Comparison of ENCODE assay signal across 8 mouse cellular contexts in genomic region chr5:74067831-74068713, GRCm38 (mm10). TPM values are rescaled to one million over a fixed set of nuclear protein-coding genes. Genes with fewer than 3 reads are reported as not detected.
DNase-seq lines count a peak whose midpoint lies in the region; ATAC-seq and TF ChIP-seq lines count a peak whose summit lies in the region.

Gene Usp46 (minus strand): TSS chr5:74068431.

- under 1% methylated on average over 80 of the region's 89 CpGs for whole genome bisulfite sequencing in forebrain, embryonic 12.5 days
- WGBS in heart, postnatal 0 days = 2% methylated on average over 85 of the region's 89 CpGs
- whole genome bisulfite sequencing in lung, adult 2 months = under 1% methylated on average over 88 of the region's 89 CpGs
- WGBS in neural tube, embryonic 15.5 days = under 1% methylated on average over 64 of the region's 89 CpGs

- no peaks in the 10 kb centered on the region for H3K27me3 ChIP-seq in CH12.LX (replicated peaks)
- H3K27me3 ChIP-seq in forebrain, embryonic 12.5 days = no peaks in the 10 kb centered on the region
- H3K27me3 ChIP-seq in heart, postnatal 0 days (ENCODE audit: control insufficient read depth, insufficient read depth, low read length) = no peaks in the 10 kb centered on the region
- no peaks in the 10 kb centered on the region for H3K27me3 ChIP-seq in neural tube, embryonic 15.5 days (replicated peaks)

- H3K36me3 ChIP-seq in CH12.LX (replicated peaks in 1 of 2; ENCODE audit: control insufficient read depth in 1 of 2, insufficient read depth in 1 of 2, low read length in 1 of 2) = peaks cover 0 to 6% of the 10 kb centered on the region in 2 experiments
- H3K36me3 ChIP-seq in forebrain, embryonic 12.5 days (replicated peaks) = no peaks in the 10 kb centered on the region
- no peaks in the 10 kb centered on the region for H3K36me3 ChIP-seq in heart, postnatal 0 days (replicated peaks; ENCODE audit: control insufficient read depth, insufficient read depth, low read length)
- no peaks in the 10 kb centered on the region for H3K36me3 ChIP-seq in neural tube, embryonic 15.5 days

- no peak for TF ChIP-seq CTCF in CH12.LX (conservative IDR thresholded peaks at IDR 0.05 in 1 of 2, IDR thresholded peaks at IDR 0.05 in 1 of 2; ENCODE audit: low read depth in 2 of 2, low read length in 2 of 2)
- no peak for TF ChIP-seq CTCF in heart, postnatal 0 days (IDR thresholded peaks at IDR 0.05; ENCODE audit: low read depth)
- no peak for TF ChIP-seq CTCF in lung, adult 2 months (IDR thresholded peaks at IDR 0.05; ENCODE audit: insufficient read depth, low read length)

- peak within 1 kb of the TSS; percentile 43 for H3K27ac ChIP-seq in CH12.LX (ENCODE audit: insufficient read depth, low read depth)
- peak within 1 kb of the TSS; percentile 87 for H3K27ac ChIP-seq in forebrain, embryonic 12.5 days
- peak within 1 kb of the TSS; percentile 97 for H3K27ac ChIP-seq in heart, postnatal 0 days (ENCODE audit: low read depth)
- H3K27ac ChIP-seq in neural tube, embryonic 15.5 days (replicated peaks) = peak within 1 kb of the TSS; percentile 88

- peak; percentile 58 for DNase-seq in CH12.LX (ENCODE audit: extremely low read depth)
- DNase-seq in c-Kit-positive CD71-positive TER-119-positive erythroid progenitor cells, embryonic 14.5 days (ENCODE audit: low spot score) = peak; percentile 70
- DNase-seq in heart, postnatal 0 days (ENCODE audit: low spot score) = peak; percentile 79
- DNase-seq in kidney, postnatal 36 days = peak; percentile 90 to 96
- peak; percentile 88 for DNase-seq in lung, adult 2 months
- peak; percentile 94 for DNase-seq in testis, postnatal 10 days (ENCODE audit: low spot score)

- TF ChIP-seq EP300 in CH12.LX (IDR thresholded peaks at IDR 0.05; ENCODE audit: low read length) = no peak
- 0 out of 2 replicates have a peak, but pooled peaks have one; percentile 18 for TF ChIP-seq EP300 in heart, postnatal 0 days (IDR thresholded peaks at IDR 0.05; ENCODE audit: low read depth)

- H3K4me3 ChIP-seq in CH12.LX (replicated peaks in 1 of 3; ENCODE audit: low read depth in 2 of 3, low read length in 2 of 3, poor library complexity in 1 of 3) = peak within 1 kb of the TSS; percentile 61 to 80 (median 76)
- H3K4me3 ChIP-seq in forebrain, embryonic 12.5 days (replicated peaks) = peak within 1 kb of the TSS; percentile 85
- H3K4me3 ChIP-seq in heart, postnatal 0 days (ENCODE audit: low read depth, low read length) = peak within 1 kb of the TSS; percentile 84
- peak within 1 kb of the TSS; percentile 70 for H3K4me3 ChIP-seq in lung, adult 2 months (replicated peaks; ENCODE audit: extremely low read depth, low read depth, low read length)
- H3K4me3 ChIP-seq in neural tube, embryonic 15.5 days (replicated peaks) = peak within 1 kb of the TSS; percentile 81

- dilution Hi-C loops in CH12.LX (cut with MboI; ENCODE audit: extremely low pct_ligation_motif_present, extremely low pct_unique_long_range_greater_than_20kb, low sequenced_read_pairs) = no loop called here

- TF ChIP-seq POLR2A in CH12.LX (IDR thresholded peaks at IDR 0.05; ENCODE audit: low read depth, low read length) = peak; percentile 78
- TF ChIP-seq POLR2A in lung, adult 2 months (IDR thresholded peaks at IDR 0.05; ENCODE audit: borderline replicate concordance, extremely low read depth, low read depth, low read length) = peak; percentile 87

- peak; percentile 94 for ATAC-seq in forebrain, embryonic 12.5 days (ENCODE audit: low FRiP score)
- peak; percentile 91 for ATAC-seq in heart, postnatal 0 days (ENCODE audit: insufficient read depth, low read depth)
- ATAC-seq in neural tube, embryonic 15.5 days (ENCODE audit: low FRiP score) = peak; percentile 92

- peaks cover 3 to 27% of the 10 kb centered on the region in 2 experiments; a peak in 3 of 4 replicates for H3K4me1 ChIP-seq in CH12.LX (ENCODE audit: control insufficient read depth in 1 of 2, insufficient read depth in 2 of 2)
- peaks cover 35% of the 10 kb centered on the region for H3K4me1 ChIP-seq in forebrain, embryonic 12.5 days
- peaks cover 33% of the 10 kb centered on the region for H3K4me1 ChIP-seq in heart, postnatal 0 days (ENCODE audit: control insufficient read depth, insufficient read depth)
- peaks cover 18% of the 10 kb centered on the region for H3K4me1 ChIP-seq in lung, adult 2 months (ENCODE audit: control insufficient read depth, insufficient read depth, low read length)
- peaks cover 38% of the 10 kb centered on the region for H3K4me1 ChIP-seq in neural tube, embryonic 15.5 days

- TF ChIP-seq RAD21 in CH12.LX (IDR thresholded peaks at IDR 0.05; ENCODE audit: low read depth, low read length) = no peak

- no peaks in the 10 kb centered on the region for H3K9me3 ChIP-seq in CH12.LX (replicated peaks; ENCODE audit: low read length)
- H3K9me3 ChIP-seq in forebrain, embryonic 12.5 days = no peaks in the 10 kb centered on the region
- no peaks in the 10 kb centered on the region for H3K9me3 ChIP-seq in heart, postnatal 0 days (replicated peaks; ENCODE audit: control insufficient read depth, low read length)
- H3K9me3 ChIP-seq in neural tube, embryonic 15.5 days (replicated peaks) = no peaks in the 10 kb centered on the region

- in situ Hi-C loops in CH12.LX (cut with MboI; ENCODE audit: low pct_ligation_motif_present, low pct_unique_long_range_greater_than_20kb, low sequenced_read_pairs) = no loop called here

- H3K9ac ChIP-seq in CH12.LX (ENCODE audit: insufficient read depth, low read depth) = peak within 1 kb of the TSS; percentile 98
- peak within 1 kb of the TSS; percentile 93 for H3K9ac ChIP-seq in forebrain, embryonic 12.5 days
- H3K9ac ChIP-seq in heart, postnatal 0 days (replicated peaks; ENCODE audit: low read depth, low read length) = peak within 1 kb of the TSS; percentile 82
- H3K9ac ChIP-seq in neural tube, embryonic 15.5 days (replicated peaks) = peak within 1 kb of the TSS; percentile 91

- no peaks in the 10 kb centered on the region; the same call in 1 of the 2 replicates for H3K79me2 ChIP-seq in CH12.LX (replicated peaks; ENCODE audit: control insufficient read depth, extremely low read depth, insufficient read depth, poor library complexity, severe bottlenecking)

- H3K4me2 ChIP-seq in CH12.LX (ENCODE audit: insufficient read depth, low read depth, poor library complexity, severe bottlenecking) = peak within 1 kb of the TSS; percentile 91
- peak within 1 kb of the TSS; percentile 80 for H3K4me2 ChIP-seq in forebrain, embryonic 12.5 days
- H3K4me2 ChIP-seq in heart, postnatal 0 days (ENCODE audit: low read depth, low read length) = peak within 1 kb of the TSS; percentile 94
- H3K4me2 ChIP-seq in neural tube, embryonic 15.5 days = peak within 1 kb of the TSS; percentile 91

TF ChIP-seq in CH12.LX, 34 proteins besides CTCF, POLR2A, EP300 and RAD21:
- TF ChIP-seq MEF2A (IDR thresholded peaks at IDR 0.05; ENCODE audit: borderline replicate concordance, low read depth, low read length) (no peak), ZMIZ1 (IDR thresholded peaks at IDR 0.05; ENCODE audit: low read depth, low read length) (0 out of 2 replicates have a peak, but pooled peaks have one; percentile 49), KAT2A (IDR thresholded peaks at IDR 0.05; ENCODE audit: insufficient replicate concordance, low read length) (0 out of 2 replicates have a peak, but pooled peaks have one; percentile 10), TCF12 (IDR thresholded peaks at IDR 0.05; ENCODE audit: low read depth, low read length) (peak; percentile 25; the same call in 1 of the 2 replicates), ZNF384 (IDR thresholded peaks at IDR 0.05; ENCODE audit: low read depth, low read length) (no peak), UBTF (IDR thresholded peaks at IDR 0.05; ENCODE audit: low read depth, low read length) (peak; percentile 76), NELFE (IDR thresholded peaks at IDR 0.05; ENCODE audit: low read depth, low read length) (peak; percentile 68), POLR2AphosphoS2 (IDR thresholded peaks at IDR 0.05; ENCODE audit: low read depth, low read length) (0 out of 2 replicates have a peak, but pooled peaks have one; percentile 26), MAFK (IDR thresholded peaks at IDR 0.05; ENCODE audit: insufficient replicate concordance, low read length) (no peak), SMC3 (IDR thresholded peaks at IDR 0.05; ENCODE audit: low read depth, low read length) (no peak), BHLHE40 (IDR thresholded peaks at IDR 0.05; ENCODE audit: low read depth, low read length) (0 out of 2 replicates have a peak, but pooled peaks have one; percentile 19), PAX5 (IDR thresholded peaks at IDR 0.05; ENCODE audit: low read length) (no peak), NRF1 (IDR thresholded peaks at IDR 0.05; ENCODE audit: low read depth, low read length) (peak; percentile 29; the same call in 1 of the 2 replicates), MAZ (IDR thresholded peaks at IDR 0.05; ENCODE audit: low read depth, low read length) (peak; percentile 29), IRF4 (IDR thresholded peaks at IDR 0.05; ENCODE audit: low read depth, low read length) (0 out of 2 replicates have a peak, but pooled peaks have one; percentile 4), ELF1 (IDR thresholded peaks at IDR 0.05; ENCODE audit: low read depth, low read length) (0 out of 2 replicates have a peak, but pooled peaks have one; percentile 7), MXI1 (IDR thresholded peaks at IDR 0.05; ENCODE audit: low read depth, low read length) (peak; percentile 35; the same call in 1 of the 2 replicates), USF1 (IDR thresholded peaks at IDR 0.05; ENCODE audit: low read depth, low read length) (no peak)

RNA-seq across cellular contexts. Expression of gene Usp46, which starts in this region (rescaled TPM):
- total RNA-seq in CH12.LX (2012; rRNA removed) (5.1 and 6.6 TPM in 2 replicates), CH12.LX (2014; rRNA removed) (16.3 and 18.1 TPM in 2 replicates)
- polyA plus RNA-seq in CH12.LX (2012; ENCODE audit: insufficient read length, low read depth) = 12.7 and 15.6 TPM in 2 replicates
- polyA plus RNA-seq in forebrain, embryonic 12.5 days (2016; fragmentation: Nextera tagmentation; extraction: Ambion mirVana) = 34.1 and 37.0 TPM in 2 replicates
- 47.3 and 54.5 TPM in 2 replicates for total RNA-seq in heart, postnatal 0 days (2014; rRNA removed; ENCODE audit: low replicate concordance)
- 22.9 and 27.2 TPM in 2 replicates for polyA plus RNA-seq in heart, postnatal 0 days (2015; fragmentation: Nextera tagmentation; extraction: Ambion mirVana)
- polyA plus RNA-seq in lung, adult 2 months (2012; rRNA removed) = 7.4 and 14.9 TPM in 2 replicates
- polyA plus RNA-seq in neural tube, embryonic 15.5 days (2015; fragmentation: Nextera tagmentation; extraction: Ambion mirVana) = 27.8 and 29.9 TPM in 2 replicates

Comparison
In these comparisons a context has a peak if more than half of its experiments do, and no peak if none do; other contexts are left out.
1. Peak in every context shown above with its lines: DNase-seq, ATAC-seq, H3K4me3 ChIP-seq and H3K27ac ChIP-seq.
2. H3K27ac ChIP-seq: peak in every context shown above with its lines; median percentile 97 in heart, postnatal 0 days; 88 in neural tube, embryonic 15.5 days; 87 in forebrain, embryonic 12.5 days; 43 in CH12.LX.